Mouse (Mus musculus): Measurements from ENCODE around the gene Mtch2. TPM values are rescaled to one million over a fixed set of nuclear protein-coding genes. Genes with fewer than 3 reads are reported as not detected.

The Mtch2 gene
- polyA plus RNA-seq (2014; fragmentation: Nextera tagmentation; extraction: Ambion mirVana), result 228 and 241 TPM in 2 replicates

DNA sequence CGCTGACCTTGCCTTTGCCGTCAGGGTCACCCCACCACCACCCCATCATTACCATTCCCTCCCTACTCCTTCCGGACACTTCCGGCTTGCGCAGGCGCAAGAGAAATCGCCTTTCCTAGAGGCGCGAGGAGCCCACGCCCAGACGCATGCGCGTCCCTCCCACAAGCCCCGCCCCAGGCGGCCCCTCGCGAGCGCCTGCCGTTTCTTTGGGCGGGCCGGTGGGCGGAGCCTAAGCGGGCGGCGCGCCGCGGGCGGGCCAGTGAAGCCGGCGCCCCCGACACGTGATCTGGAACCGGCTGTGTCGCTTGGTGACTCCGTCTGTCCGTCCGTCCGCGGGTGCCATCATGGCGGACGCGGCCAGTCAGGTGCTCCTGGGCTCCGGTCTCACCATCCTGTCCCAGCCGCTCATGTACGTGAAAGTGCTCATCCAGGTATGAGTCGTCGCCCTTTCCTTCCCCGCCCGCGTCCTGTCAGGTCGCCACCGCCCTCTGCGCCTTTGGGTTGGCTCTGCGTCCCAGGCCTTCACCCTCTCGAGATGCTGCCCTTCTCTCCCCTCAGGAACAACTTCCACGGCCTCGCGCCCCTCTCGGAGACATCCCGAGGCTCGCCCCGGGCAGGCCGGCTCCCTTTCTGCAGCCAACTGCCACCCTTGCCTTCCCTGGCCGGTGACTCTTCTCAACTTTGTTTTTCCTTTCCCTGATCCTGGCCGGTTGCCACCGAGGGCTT, at the start of gene Mtch2:
Gene Mtch2 (plus strand): TSS at position 201 of the 726 bp plus-strand sequence.
- peak within 1 kb of the TSS; percentile 76 for H3K27ac ChIP-seq (ENCODE audit: low read depth)
- WGBS, result under 1% methylated on average over 67 of the region's 67 CpGs
- no peaks in the 10 kb centered on the region for H3K27me3 ChIP-seq (ENCODE audit: insufficient read depth, low read length)
- peak within 1 kb of the TSS; percentile 84 for H3K4me2 ChIP-seq
- no peaks in the 10 kb centered on the region; the same call in 1 of the 2 replicates for H3K4me1 ChIP-seq (ENCODE audit: insufficient read depth)
- peak within 1 kb of the TSS; percentile 85 for H3K4me3 ChIP-seq (ENCODE audit: low read depth, low read length)
- H3K9ac ChIP-seq, result peak within 1 kb of the TSS; percentile 82
- peaks cover 25% of the 10 kb centered on the region for H3K36me3 ChIP-seq (ENCODE audit: insufficient read depth)
- TF ChIP-seq CTCF (IDR thresholded peaks at IDR 0.05; ENCODE audit: low read depth), result no peak
- DNase-seq (peak; percentile 99), ATAC-seq (ENCODE audit: insufficient read depth) (peak; percentile 97)
- H3K9me3 ChIP-seq (ENCODE audit: low read depth, low read length), result no peaks in the 10 kb centered on the region

DNA sequence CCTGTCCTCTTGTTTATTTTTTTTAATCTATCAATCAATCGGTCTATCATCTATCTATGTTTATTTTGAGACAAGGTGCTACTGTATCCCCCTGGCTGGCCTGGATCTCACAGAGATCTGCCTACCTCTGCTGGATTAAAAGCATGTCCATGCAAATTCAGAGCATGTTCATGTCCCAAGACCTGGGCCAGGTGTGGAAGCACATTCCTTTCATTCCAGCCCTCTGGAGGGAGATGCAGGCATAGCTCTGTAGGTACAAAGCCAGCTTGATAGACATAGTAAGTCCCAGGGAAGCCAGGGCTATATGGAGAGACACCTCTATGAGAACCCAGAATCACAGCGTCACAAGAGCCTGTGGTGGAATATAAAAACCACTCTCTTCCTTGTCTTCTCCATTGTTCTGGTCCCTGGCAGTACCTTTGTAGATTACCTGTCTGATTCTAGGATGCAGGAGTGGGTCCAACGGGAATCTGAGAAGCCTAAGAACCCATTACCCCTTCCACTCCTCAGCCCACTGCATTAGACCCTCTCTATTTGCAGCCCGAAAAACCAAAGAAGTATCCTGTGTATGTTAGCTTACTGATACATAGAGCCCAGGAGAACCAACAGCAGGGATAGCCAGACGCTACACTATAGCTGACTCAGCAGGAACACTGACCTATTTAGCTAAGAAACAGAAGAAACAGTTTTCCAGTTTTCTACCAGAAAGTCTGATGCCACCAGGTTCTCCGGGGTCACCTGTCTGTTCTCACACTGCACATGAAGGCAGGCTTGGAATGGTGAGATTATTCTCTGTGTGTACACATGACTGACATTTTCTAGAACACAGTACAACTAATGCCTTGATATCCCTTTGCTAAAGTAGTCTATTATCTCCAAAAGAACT, 38.5 kb upstream of the Mtch2 start:
- Histone ChIP-seq H3K4me2 (no peak overlapping the region), H3K9ac (no peak overlapping the region), H3K4me1 (ENCODE audit: insufficient read depth) (no peaks in the 10 kb centered on the region), H3K36me3 (ENCODE audit: insufficient read depth) (no peaks in the 10 kb centered on the region), H3K27me3 (ENCODE audit: insufficient read depth, low read length) (no peaks in the 10 kb centered on the region), H3K9me3 (ENCODE audit: low read depth, low read length) (no peaks in the 10 kb centered on the region), H3K27ac (ENCODE audit: low read depth) (no peak overlapping the region), H3K4me3 (ENCODE audit: low read depth, low read length) (no peak overlapping the region)
- DNase-seq (peak; percentile 33), ATAC-seq (ENCODE audit: insufficient read depth) (no peak)
- WGBS, result 70% methylated on average over 6 of the region's 6 CpGs
- TF ChIP-seq CTCF (IDR thresholded peaks at IDR 0.05; ENCODE audit: low read depth), result peak; percentile 22; the same call in 1 of the 2 replicates

DNA sequence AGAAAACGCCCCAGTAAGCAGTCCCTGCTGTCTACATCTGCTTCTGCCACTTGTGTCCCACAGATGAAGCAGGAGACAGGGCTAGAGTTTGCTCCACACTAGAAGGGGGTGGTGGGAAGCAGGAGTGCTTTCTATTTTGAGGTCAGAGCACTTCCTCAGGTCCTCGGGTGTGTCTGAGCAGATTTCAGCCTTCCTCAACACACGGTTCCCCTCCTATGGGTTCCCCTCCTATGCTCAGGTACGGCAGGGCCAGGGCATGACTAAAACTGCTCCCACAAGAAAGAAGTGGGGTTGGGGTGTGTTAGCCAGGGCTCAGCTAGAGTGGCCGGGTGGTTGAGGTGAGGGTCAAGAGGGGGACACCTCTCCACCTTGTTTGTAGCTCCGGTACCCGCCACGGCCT, 36.2 kb upstream of the Mtch2 start:
- ATAC-seq (ENCODE audit: insufficient read depth) (no peak), DNase-seq (no peak)
- Histone ChIP-seq H3K9ac (no peak overlapping the region), H3K4me2 (no peak overlapping the region), H3K4me1 (ENCODE audit: insufficient read depth) (no peaks in the 10 kb centered on the region), H3K27me3 (ENCODE audit: insufficient read depth, low read length) (no peaks in the 10 kb centered on the region), H3K27ac (ENCODE audit: low read depth) (no peak overlapping the region), H3K9me3 (ENCODE audit: low read depth, low read length) (no peaks in the 10 kb centered on the region), H3K4me3 (ENCODE audit: low read depth, low read length) (no peak overlapping the region), H3K36me3 (ENCODE audit: insufficient read depth) (no peaks in the 10 kb centered on the region)
- TF ChIP-seq CTCF (IDR thresholded peaks at IDR 0.05; ENCODE audit: low read depth), result no peak
- 62% methylated on average over 8 of the region's 8 CpGs for WGBS

DNA sequence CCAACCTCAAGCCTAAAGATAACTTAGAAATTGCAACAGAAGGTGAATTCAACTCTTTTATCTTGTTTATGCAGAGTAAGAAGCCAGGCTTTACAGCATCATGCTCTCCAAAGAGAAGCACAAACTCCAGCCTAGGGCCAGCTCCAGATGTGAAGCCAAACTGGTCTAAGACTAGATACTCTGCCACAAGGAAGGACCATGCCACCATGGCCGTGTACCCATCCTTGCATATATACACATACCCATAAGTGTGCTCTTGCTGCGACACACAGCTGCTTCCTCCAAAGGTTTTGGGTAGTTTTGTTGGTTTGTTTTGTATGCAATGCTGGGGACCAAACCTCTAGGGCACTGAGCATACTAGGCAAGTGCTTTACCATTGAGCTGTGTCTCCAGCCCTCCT, 31.7 kb upstream of the Mtch2 start:
- no peaks in the 10 kb centered on the region for H3K9me3 ChIP-seq (ENCODE audit: low read depth, low read length)
- no peak overlapping the region for H3K4me2 ChIP-seq
- H3K4me1 ChIP-seq (ENCODE audit: insufficient read depth), result no peaks in the 10 kb centered on the region
- no peak overlapping the region for H3K27ac ChIP-seq (ENCODE audit: low read depth)
- H3K36me3 ChIP-seq (ENCODE audit: insufficient read depth), result no peaks in the 10 kb centered on the region
- ATAC-seq (ENCODE audit: insufficient read depth), result no peak
- H3K9ac ChIP-seq, result no peak overlapping the region
- no peak for DNase-seq
- 73% methylated on average over 2 of the region's 2 CpGs for WGBS
- H3K27me3 ChIP-seq (ENCODE audit: insufficient read depth, low read length), result no peaks in the 10 kb centered on the region
- no peak overlapping the region for H3K4me3 ChIP-seq (ENCODE audit: low read depth, low read length)
- no peak for TF ChIP-seq CTCF (IDR thresholded peaks at IDR 0.05; ENCODE audit: low read depth)

DNA sequence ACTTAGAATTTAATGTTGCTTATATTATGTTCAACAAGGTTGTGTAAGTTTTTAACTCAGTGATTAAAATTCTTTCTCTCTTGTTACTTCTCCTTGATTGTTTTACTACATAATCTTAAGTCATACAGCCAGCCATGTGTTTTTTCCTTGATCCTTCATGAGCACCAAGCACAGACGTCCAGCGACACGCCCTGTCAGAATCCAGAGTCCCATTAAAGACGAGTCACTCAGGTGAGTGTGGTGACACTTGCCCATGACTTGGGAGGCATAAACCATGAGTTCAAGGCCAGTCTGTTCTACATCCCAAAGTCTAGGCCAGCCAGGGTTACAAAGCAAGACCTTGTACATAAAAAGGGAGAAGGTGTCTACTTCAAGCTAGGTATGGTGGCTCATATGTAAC, 30.8 kb upstream of the Mtch2 start:
- Histone ChIP-seq H3K36me3 (ENCODE audit: insufficient read depth) (no peaks in the 10 kb centered on the region), H3K4me2 (no peak overlapping the region), H3K4me3 (ENCODE audit: low read depth, low read length) (no peak overlapping the region), H3K9ac (no peak overlapping the region), H3K27ac (ENCODE audit: low read depth) (no peak overlapping the region), H3K27me3 (ENCODE audit: insufficient read depth, low read length) (no peaks in the 10 kb centered on the region), H3K4me1 (ENCODE audit: insufficient read depth) (no peaks in the 10 kb centered on the region), H3K9me3 (ENCODE audit: low read depth, low read length) (no peaks in the 10 kb centered on the region)
- ATAC-seq (ENCODE audit: insufficient read depth) (no peak), DNase-seq (no peak)
- WGBS, result 73% methylated on average over 4 of the region's 4 CpGs
- TF ChIP-seq CTCF (IDR thresholded peaks at IDR 0.05; ENCODE audit: low read depth), result no peak

DNA sequence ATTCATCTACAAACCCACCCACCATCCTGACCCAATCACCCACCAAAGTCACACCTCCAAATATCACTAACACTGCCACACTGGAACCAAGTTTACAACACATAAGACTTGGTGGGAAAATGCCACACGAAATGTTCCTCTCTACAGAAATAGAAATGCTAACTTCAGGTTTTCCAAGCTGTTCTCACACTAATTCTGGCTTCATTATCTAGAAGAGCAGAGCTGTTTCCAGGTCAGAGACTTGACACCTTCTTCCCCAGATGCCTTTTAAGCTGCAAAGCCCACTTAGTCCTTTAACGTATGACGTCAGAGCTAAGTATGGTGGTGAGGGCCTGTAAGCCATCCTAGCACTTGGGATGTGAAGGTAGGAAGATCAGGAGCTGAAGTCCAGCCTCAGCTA, 28.2 kb upstream of the Mtch2 start:
- ATAC-seq (ENCODE audit: insufficient read depth), result no peak
- 92% methylated on average over 3 of the region's 3 CpGs for WGBS

DNA sequence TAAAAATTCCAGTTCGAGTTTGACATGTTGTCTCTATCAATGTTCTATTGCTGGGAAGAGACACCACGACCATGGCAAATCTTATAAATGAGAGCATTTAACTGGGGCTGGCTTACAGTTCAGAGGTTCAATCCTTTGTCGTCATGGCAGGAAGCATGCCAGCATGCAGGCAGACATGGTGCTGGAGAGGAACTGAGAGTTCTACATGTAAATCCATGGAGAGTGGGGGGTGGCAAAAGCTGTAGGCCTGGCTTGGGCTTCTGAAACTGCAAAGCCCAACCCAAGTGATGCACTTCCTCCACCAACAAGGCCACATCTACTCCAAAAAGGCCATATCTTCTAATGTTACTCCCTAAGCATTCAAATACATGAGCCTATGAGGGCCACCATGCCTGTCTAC, 26.1 kb upstream of the Mtch2 start:
- H3K27ac ChIP-seq (ENCODE audit: low read depth), result no peak overlapping the region
- WGBS, result 75% methylated on average over 3 of the region's 3 CpGs
- H3K9ac ChIP-seq, result no peak overlapping the region
- H3K27me3 ChIP-seq (ENCODE audit: insufficient read depth, low read length), result no peaks in the 10 kb centered on the region
- no peak for TF ChIP-seq CTCF (IDR thresholded peaks at IDR 0.05; ENCODE audit: low read depth)
- H3K36me3 ChIP-seq (ENCODE audit: insufficient read depth), result no peaks in the 10 kb centered on the region
- no peak overlapping the region for H3K4me2 ChIP-seq
- H3K4me1 ChIP-seq (ENCODE audit: insufficient read depth), result no peaks in the 10 kb centered on the region
- no peak for DNase-seq
- H3K9me3 ChIP-seq (ENCODE audit: low read depth, low read length), result no peaks in the 10 kb centered on the region
- ATAC-seq (ENCODE audit: insufficient read depth), result no peak
- H3K4me3 ChIP-seq (ENCODE audit: low read depth, low read length), result no peak overlapping the region

More for the DNA sequence above, 28.2 kb upstream of the Mtch2 start:
- Histone ChIP-seq H3K9me3 (ENCODE audit: low read depth, low read length) (no peaks in the 10 kb centered on the region), H3K4me1 (ENCODE audit: insufficient read depth) (no peaks in the 10 kb centered on the region), H3K36me3 (ENCODE audit: insufficient read depth) (no peaks in the 10 kb centered on the region), H3K4me2 (no peak overlapping the region), H3K27me3 (ENCODE audit: insufficient read depth, low read length) (no peaks in the 10 kb centered on the region), H3K4me3 (ENCODE audit: low read depth, low read length) (no peak overlapping the region), H3K9ac (no peak overlapping the region), H3K27ac (ENCODE audit: low read depth) (no peak overlapping the region)
- TF ChIP-seq CTCF (IDR thresholded peaks at IDR 0.05; ENCODE audit: low read depth), result no peak
- no peak for DNase-seq

Measured in lung, embryonic 14.5 days (tissue).